Comparison of ENCODE assay signal across 7 mouse cellular contexts in the genomic region with DNA sequence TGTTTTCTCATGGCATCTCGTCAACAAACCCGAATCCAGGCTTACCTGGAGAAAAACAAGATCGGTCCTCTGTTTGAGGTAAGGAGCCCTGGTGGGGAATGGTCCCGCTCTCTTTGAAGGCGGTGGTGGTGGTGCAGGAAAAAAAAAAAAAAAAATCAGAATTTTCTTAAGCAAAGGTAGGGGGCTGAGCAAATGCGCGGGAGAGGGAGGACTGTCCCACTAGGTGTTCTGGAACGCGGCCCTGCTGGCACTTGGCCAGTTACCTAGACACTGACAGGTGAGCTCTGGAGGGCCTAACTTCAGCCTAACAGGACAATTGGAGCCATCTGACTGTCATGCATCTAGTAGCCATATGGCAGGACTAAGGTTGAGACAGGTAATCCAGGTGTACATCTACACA. TPM values are rescaled to one million over a fixed set of nuclear protein-coding genes. Genes with fewer than 3 reads are reported as not detected.
DNase-seq lines count a peak whose midpoint lies in the region; ATAC-seq lines count a peak whose summit lies in the region.

No protein-coding gene starts in this region.

- H3K4me2 ChIP-seq in lung, embryonic 16.5 days (ENCODE audit: low read depth, low read length), result peak overlapping the region; percentile 90
- peak overlapping the region; percentile 81 for H3K4me2 ChIP-seq in hindbrain, embryonic 11.5 days (replicated peaks; ENCODE audit: low read depth, low read length)

- H3K9ac ChIP-seq in lung, embryonic 16.5 days (ENCODE audit: low read length), result peak overlapping the region; percentile 53; the same call in 1 of the 2 replicates
- peak overlapping the region; percentile 61 for H3K9ac ChIP-seq in hindbrain, embryonic 11.5 days (ENCODE audit: low read depth, low read length)

- 0% methylated on average over 9 of the region's 9 CpGs for WGBS in lung, embryonic 16.5 days
- 2% methylated on average over 9 of the region's 9 CpGs for WGBS in hindbrain, embryonic 11.5 days
- 1% methylated on average over 9 of the region's 9 CpGs for WGBS in midbrain, embryonic 10.5 days

- no peak for DNase-seq in lung, postnatal 14 days
- peak; percentile 66 to 70 for DNase-seq in cerebellum, postnatal 36 days
- DNase-seq in hindbrain, embryonic 11.5 days (ENCODE audit: low spot score), result no peak
- DNase-seq in midbrain, embryonic 10.5 days (ENCODE audit: low spot score), result no peak
- DNase-seq in adrenal gland, adult (ENCODE audit: inconsistent age in 2 of 2, low spot score in 1 of 2), result no peak
- DNase-seq in urinary bladder, adult 2 months (ENCODE audit: low spot score), result no peak

- peak overlapping the region; percentile 54 for H3K4me3 ChIP-seq in lung, embryonic 16.5 days (ENCODE audit: low read length)
- H3K4me3 ChIP-seq in hindbrain, embryonic 11.5 days (ENCODE audit: low read depth, low read length), result peak overlapping the region; percentile 48
- H3K4me3 ChIP-seq in midbrain, embryonic 10.5 days, result peak overlapping the region; percentile 64

- peak; percentile 14; the same call in 1 of the 2 replicates for ATAC-seq in lung, embryonic 16.5 days (ENCODE audit: low read depth)
- ATAC-seq in hindbrain, embryonic 11.5 days (ENCODE audit: low FRiP score), result peak; percentile 56; the same call in 1 of the 2 replicates

- no peaks in the 10 kb centered on the region for H3K9me3 ChIP-seq in lung, embryonic 16.5 days (ENCODE audit: control insufficient read depth, low read length)
- no peaks in the 10 kb centered on the region for H3K9me3 ChIP-seq in hindbrain, embryonic 11.5 days (ENCODE audit: control insufficient read depth, low read length)
- no peaks in the 10 kb centered on the region for H3K9me3 ChIP-seq in midbrain, embryonic 10.5 days (replicated peaks)

- no peaks in the 10 kb centered on the region for H3K36me3 ChIP-seq in lung, embryonic 16.5 days (ENCODE audit: control insufficient read depth, insufficient read depth, low read length)
- no peaks in the 10 kb centered on the region for H3K36me3 ChIP-seq in hindbrain, embryonic 11.5 days (ENCODE audit: control insufficient read depth, insufficient read depth, low read length)
- no peaks in the 10 kb centered on the region for H3K36me3 ChIP-seq in midbrain, embryonic 10.5 days

- H3K27me3 ChIP-seq in lung, embryonic 16.5 days (ENCODE audit: control insufficient read depth, insufficient read depth, low read depth, low read length), result peaks cover 16% of the 10 kb centered on the region
- peaks cover 5% of the 10 kb centered on the region for H3K27me3 ChIP-seq in hindbrain, embryonic 11.5 days (ENCODE audit: control insufficient read depth, insufficient read depth, low read length)
- peaks cover 43% of the 10 kb centered on the region for H3K27me3 ChIP-seq in midbrain, embryonic 10.5 days (ENCODE audit: low read depth, poor library complexity, severe bottlenecking)

- peaks cover 8% of the 10 kb centered on the region for H3K4me1 ChIP-seq in lung, embryonic 16.5 days (replicated peaks; ENCODE audit: control insufficient read depth, insufficient read depth, low read length)
- no peaks in the 10 kb centered on the region for H3K4me1 ChIP-seq in hindbrain, embryonic 11.5 days (replicated peaks; ENCODE audit: control insufficient read depth, insufficient read depth, low read length)
- peaks cover 11% of the 10 kb centered on the region for H3K4me1 ChIP-seq in midbrain, embryonic 10.5 days

- no peak overlapping the region for H3K27ac ChIP-seq in lung, embryonic 16.5 days (ENCODE audit: low read length)
- no peak overlapping the region for H3K27ac ChIP-seq in hindbrain, embryonic 11.5 days (ENCODE audit: low read depth, low read length)
- H3K27ac ChIP-seq in midbrain, embryonic 10.5 days (replicated peaks), result peak overlapping the region; percentile 79

RNA-seq across cellular contexts. Expression of gene A830018L16Rik, which starts 0.7 kb away (rescaled TPM):
- polyA plus RNA-seq in lung, embryonic 16.5 days (2015; fragmentation: Nextera tagmentation; extraction: Ambion mirVana), result 0.63 and 0.73 TPM in 2 replicates
- polyA plus RNA-seq in hindbrain, embryonic 11.5 days (2014; fragmentation: Nextera tagmentation; extraction: Ambion mirVana), result 1.2 and 1.7 TPM in 2 replicates
- polyA plus RNA-seq in midbrain, embryonic 10.5 days (2016; fragmentation: Nextera tagmentation; extraction: Ambion mirVana), result 3.1 and 4.3 TPM in 2 replicates
- 0.11 and 0.52 TPM in 2 replicates for polyA plus RNA-seq in urinary bladder, adult 2 months (2012; rRNA removed)

Comparison
In these comparisons a context has a peak if more than half of its experiments do, and no peak if none do; other contexts are left out.
1. DNase-seq: peak in cerebellum, postnatal 36 days (2 of 2); none in lung, postnatal 14 days (single experiment), hindbrain, embryonic 11.5 days (single experiment), midbrain, embryonic 10.5 days (single experiment), adrenal gland, adult (0 of 2) and urinary bladder, adult 2 months (single experiment).
2. Peak in every context shown above with its lines, with median percentiles within 50 percentile points of each other: H3K4me3 ChIP-seq.